Mouse (Mus musculus): ENCODE data around the gene Doc2a. TPM values are rescaled to one million over a fixed set of nuclear protein-coding genes. Genes with fewer than 3 reads are reported as not detected.

Gene Doc2a
- polyA plus RNA-seq, 1 experiment from 2014 or later, result 0.20 TPM

DNA sequence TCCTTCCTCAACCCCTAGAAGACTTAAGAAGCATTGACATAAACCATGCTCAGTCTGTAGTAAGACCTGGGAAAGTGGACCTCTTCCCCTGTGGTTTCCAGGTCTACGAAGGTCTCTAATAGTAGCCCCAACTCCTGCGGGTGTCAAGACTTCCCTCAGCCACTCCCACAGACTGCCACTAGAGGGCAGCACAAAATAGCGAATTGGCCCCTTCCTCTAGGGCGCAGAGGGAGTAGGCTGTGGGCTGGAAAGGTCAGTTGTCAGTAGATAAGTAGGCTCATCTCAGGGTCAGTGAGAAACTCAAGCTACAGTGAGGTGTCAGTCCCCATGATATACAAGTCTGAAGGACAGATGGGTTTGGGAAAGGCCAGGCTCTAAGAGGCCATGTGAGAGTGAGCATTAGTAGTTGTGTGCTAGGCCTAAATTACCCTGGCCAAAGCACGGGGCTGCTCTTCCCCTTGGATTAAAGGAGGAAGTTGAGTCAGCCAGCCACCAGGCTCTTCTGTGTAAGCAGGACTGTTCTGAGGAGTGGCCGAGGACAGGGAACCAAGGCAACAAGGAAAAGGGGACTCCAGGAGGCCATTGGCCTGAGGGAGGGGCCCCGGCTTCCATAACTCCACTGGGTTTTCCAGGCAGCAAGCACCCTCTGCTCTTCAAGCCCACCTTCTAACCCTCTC is 25.2 kb upstream of the Doc2a start:
- peaks cover 6% of the 10 kb centered on the region; the same call in 1 of the 2 replicates for H3K27me3 ChIP-seq (replicated peaks; ENCODE audit: insufficient read depth, low read length)
- TF ChIP-seq EP300 (IDR thresholded peaks at IDR 0.05) (no peak), CTCF (IDR thresholded peaks at IDR 0.05) (peak; percentile 95)
- ATAC-seq (peak; percentile 68), DNase-seq (ENCODE audit: low spot score) (peak; percentile 69)
- no peaks in the 10 kb centered on the region for H3K9me3 ChIP-seq (ENCODE audit: low read length)
- H3K9ac ChIP-seq (replicated peaks; ENCODE audit: low read depth), result no peak overlapping the region
- H3K36me3 ChIP-seq (ENCODE audit: insufficient read depth, low read length), result no peaks in the 10 kb centered on the region
- no peak overlapping the region for H3K4me2 ChIP-seq (replicated peaks; ENCODE audit: low read depth, low read length)
- no peak overlapping the region for H3K27ac ChIP-seq (ENCODE audit: low read length)
- 23% methylated on average over 7 of the region's 7 CpGs for WGBS
- no peaks in the 10 kb centered on the region for H3K4me1 ChIP-seq (ENCODE audit: insufficient read depth, low read depth, low read length)
- no peak overlapping the region for H3K4me3 ChIP-seq (ENCODE audit: low read depth, low read length)

- WGBS, result 14% methylated on average over 9 of the region's 9 CpGs
- Histone ChIP-seq H3K4me2 (replicated peaks; ENCODE audit: low read depth, low read length) (peak overlapping the region; percentile 47), H3K27ac (ENCODE audit: low read length) (no peak overlapping the region), H3K36me3 (ENCODE audit: insufficient read depth, low read length) (no peaks in the 10 kb centered on the region), H3K4me3 (ENCODE audit: low read depth, low read length) (no peak overlapping the region), H3K9me3 (ENCODE audit: low read length) (no peaks in the 10 kb centered on the region), H3K4me1 (ENCODE audit: insufficient read depth, low read depth, low read length) (no peaks in the 10 kb centered on the region), H3K27me3 (replicated peaks; ENCODE audit: insufficient read depth, low read length) (peaks cover 6% of the 10 kb centered on the region; the same call in 1 of the 2 replicates), H3K9ac (replicated peaks; ENCODE audit: low read depth) (no peak overlapping the region)
- no peak for TF ChIP-seq EP300 (IDR thresholded peaks at IDR 0.05)
- TF ChIP-seq CTCF (IDR thresholded peaks at IDR 0.05), result no peak
- DNase-seq (ENCODE audit: low spot score), result no peak
- ATAC-seq, result peak; percentile 23; the same call in 1 of the 2 replicates
Measured at GRCm38 (mm10) chr7:126822741-126823140, 24.5 kb upstream of the Doc2a start.

- Histone ChIP-seq H3K4me1 (ENCODE audit: insufficient read depth, low read depth, low read length) (no peaks in the 10 kb centered on the region), H3K4me3 (ENCODE audit: low read depth, low read length) (no peak overlapping the region), H3K9me3 (ENCODE audit: low read length) (no peaks in the 10 kb centered on the region), H3K27ac (ENCODE audit: low read length) (no peak overlapping the region), H3K9ac (replicated peaks; ENCODE audit: low read depth) (no peak overlapping the region), H3K27me3 (replicated peaks; ENCODE audit: insufficient read depth, low read length) (peaks cover 6% of the 10 kb centered on the region; the same call in 1 of the 2 replicates), H3K4me2 (replicated peaks; ENCODE audit: low read depth, low read length) (peak overlapping the region; percentile 47), H3K36me3 (ENCODE audit: insufficient read depth, low read length) (no peaks in the 10 kb centered on the region)
- DNase-seq (ENCODE audit: low spot score), result no peak
- 0% methylated on average over 7 of the region's 19 CpGs for WGBS
- ATAC-seq, result no peak
- TF ChIP-seq EP300 (IDR thresholded peaks at IDR 0.05) (no peak), CTCF (IDR thresholded peaks at IDR 0.05) (no peak)
Measured at GRCm38 (mm10) chr7:126823202-126823711, 24.0 kb upstream of the Doc2a start.

- TF ChIP-seq CTCF (IDR thresholded peaks at IDR 0.05) (no peak), EP300 (IDR thresholded peaks at IDR 0.05) (no peak)
- peaks cover 6% of the 10 kb centered on the region; the same call in 1 of the 2 replicates for H3K27me3 ChIP-seq (replicated peaks; ENCODE audit: insufficient read depth, low read length)
- no peaks in the 10 kb centered on the region for H3K36me3 ChIP-seq (ENCODE audit: insufficient read depth, low read length)
- no peak for DNase-seq (ENCODE audit: low spot score)
- no peak overlapping the region for H3K27ac ChIP-seq (ENCODE audit: low read length)
- WGBS, result 19% methylated on average over 9 of the region's 10 CpGs
- ATAC-seq, result no peak
- no peak overlapping the region for H3K9ac ChIP-seq (replicated peaks; ENCODE audit: low read depth)
- no peak overlapping the region for H3K4me3 ChIP-seq (ENCODE audit: low read depth, low read length)
- H3K4me1 ChIP-seq (ENCODE audit: insufficient read depth, low read depth, low read length), result no peaks in the 10 kb centered on the region
- no peaks in the 10 kb centered on the region for H3K9me3 ChIP-seq (ENCODE audit: low read length)
- H3K4me2 ChIP-seq (replicated peaks; ENCODE audit: low read depth, low read length), result no peak overlapping the region
Measured at GRCm38 (mm10) chr7:126823940-126824339, 23.3 kb upstream of the Doc2a start.

- Histone ChIP-seq H3K27me3 (replicated peaks; ENCODE audit: insufficient read depth, low read length) (peaks cover 6% of the 10 kb centered on the region; the same call in 1 of the 2 replicates), H3K27ac (ENCODE audit: low read length) (no peak overlapping the region), H3K9ac (replicated peaks; ENCODE audit: low read depth) (no peak overlapping the region), H3K4me3 (ENCODE audit: low read depth, low read length) (no peak overlapping the region), H3K4me1 (ENCODE audit: insufficient read depth, low read depth, low read length) (no peaks in the 10 kb centered on the region), H3K9me3 (ENCODE audit: low read length) (no peaks in the 10 kb centered on the region), H3K4me2 (replicated peaks; ENCODE audit: low read depth, low read length) (no peak overlapping the region), H3K36me3 (ENCODE audit: insufficient read depth, low read length) (no peaks in the 10 kb centered on the region)
- WGBS, result 19% methylated on average over 8 of the region's 8 CpGs
- TF ChIP-seq EP300 (IDR thresholded peaks at IDR 0.05) (no peak), CTCF (IDR thresholded peaks at IDR 0.05) (no peak)
- ATAC-seq (no peak), DNase-seq (ENCODE audit: low spot score) (peak; percentile 54)
Measured at GRCm38 (mm10) chr7:126825403-126825802, 21.8 kb upstream of the Doc2a start.

DNA sequence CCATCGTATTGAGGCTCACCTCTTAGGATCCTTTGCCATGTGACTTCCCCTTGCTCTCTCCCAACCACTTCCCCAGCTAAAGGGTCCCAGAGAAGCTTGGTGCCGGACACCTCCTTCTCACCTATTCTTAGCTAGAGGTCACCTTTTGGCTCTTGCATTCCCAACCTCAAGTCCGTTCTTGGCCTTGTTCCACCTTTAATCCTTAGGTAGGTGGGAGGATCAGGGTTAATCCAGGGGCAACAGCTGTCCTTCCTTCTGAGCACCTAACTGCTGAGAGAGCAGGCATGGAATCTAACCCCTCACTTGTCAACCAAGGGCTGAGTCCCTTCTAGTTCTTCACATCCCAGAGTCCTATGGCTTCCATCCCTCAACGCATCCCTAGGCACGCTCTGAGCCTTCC is 21.3 kb upstream of the Doc2a start:
- H3K4me1 ChIP-seq (ENCODE audit: insufficient read depth, low read depth, low read length), result no peaks in the 10 kb centered on the region
- H3K4me2 ChIP-seq (replicated peaks; ENCODE audit: low read depth, low read length), result no peak overlapping the region
- H3K4me3 ChIP-seq (ENCODE audit: low read depth, low read length), result no peak overlapping the region
- peaks cover 6% of the 10 kb centered on the region; the same call in 1 of the 2 replicates for H3K27me3 ChIP-seq (replicated peaks; ENCODE audit: insufficient read depth, low read length)
- no peak overlapping the region for H3K9ac ChIP-seq (replicated peaks; ENCODE audit: low read depth)
- TF ChIP-seq CTCF (IDR thresholded peaks at IDR 0.05), result no peak
- no peak for TF ChIP-seq EP300 (IDR thresholded peaks at IDR 0.05)
- DNase-seq (ENCODE audit: low spot score) (no peak), ATAC-seq (no peak)
- H3K27ac ChIP-seq (ENCODE audit: low read length), result no peak overlapping the region
- no peaks in the 10 kb centered on the region for H3K9me3 ChIP-seq (ENCODE audit: low read length)
- 69% methylated on average over 5 of the region's 5 CpGs for WGBS
- no peaks in the 10 kb centered on the region for H3K36me3 ChIP-seq (ENCODE audit: insufficient read depth, low read length)
